Mouse (Mus musculus) heart, postnatal 10 days (tissue): ENCODE data around the gene Gm14406. TPM values are rescaled to one million over a fixed set of nuclear protein-coding genes. Genes with fewer than 3 reads are reported as not detected.
"Not testable (repeated sequence)": the region's sequence is repeated elsewhere in the genome, so short reads cannot be mapped to it uniquely, and the experiment has no call there.

Experiments used
- DNase-seq, 2 experiments: peaks; one replicate each; pipeline ENCODE4 v3.0.0; 2021
- intact Hi-C: fragments of 180-260 bp; cut with DNase I; formaldehyde crosslinking; loops from one replicate; pipeline ENCODE4 v1.15.1; 2025
- total RNA-seq, 2 experiments: library from RNA; stranded (reverse); gene quantifications; 2 replicates each; pipeline ENCODE4 v1.2.3; 2021

Gene Gm14406
- not detected for total RNA-seq

DNA sequence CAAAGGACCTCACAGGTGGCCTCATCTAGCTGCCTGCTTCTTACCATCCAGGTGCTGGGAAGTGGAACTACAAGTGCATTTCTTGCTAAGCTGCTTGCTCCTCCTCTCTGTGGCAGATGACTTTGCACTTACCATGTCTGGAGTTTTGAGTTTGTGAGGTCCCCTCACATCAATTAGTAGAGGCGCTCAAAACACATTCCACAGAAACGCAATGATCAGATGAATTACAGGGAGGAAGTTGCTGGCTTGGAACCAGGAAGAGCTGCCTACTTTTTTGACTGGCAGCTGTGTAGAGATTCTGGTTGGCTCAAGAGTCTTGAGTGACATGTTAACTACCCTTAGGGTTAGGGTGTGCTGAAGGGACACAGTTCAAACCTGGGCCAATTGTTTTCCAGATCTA lies at the start of gene Gm14406:
TSS of gene Gm14406 (minus strand) at position 213 of the 400 bp plus-strand sequence.
- intact Hi-C loops, DNase-seq: not testable (repeated sequence)

DNA sequence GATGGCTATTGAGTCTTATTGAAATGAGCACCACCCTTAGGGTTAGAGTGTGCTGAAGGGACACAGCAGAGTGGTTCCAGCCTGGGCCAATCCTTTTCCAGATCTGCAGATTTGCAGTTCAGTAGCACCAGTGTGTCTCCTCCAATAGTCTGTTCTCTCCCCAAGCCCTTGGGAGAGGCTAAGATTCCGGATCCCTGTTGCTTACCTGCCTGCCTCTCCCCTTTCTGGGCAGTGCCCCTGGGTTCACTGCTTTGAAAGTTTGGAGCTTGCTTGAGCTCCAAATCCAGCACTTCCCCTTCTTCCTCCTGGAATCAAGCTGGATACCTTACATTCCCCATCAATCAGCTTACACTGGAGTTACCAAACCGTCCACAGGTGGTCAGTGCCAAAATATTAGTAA lies 2.9 kb downstream of the Gm14406 start:
- intact Hi-C loops, DNase-seq: not testable (repeated sequence)

DNA sequence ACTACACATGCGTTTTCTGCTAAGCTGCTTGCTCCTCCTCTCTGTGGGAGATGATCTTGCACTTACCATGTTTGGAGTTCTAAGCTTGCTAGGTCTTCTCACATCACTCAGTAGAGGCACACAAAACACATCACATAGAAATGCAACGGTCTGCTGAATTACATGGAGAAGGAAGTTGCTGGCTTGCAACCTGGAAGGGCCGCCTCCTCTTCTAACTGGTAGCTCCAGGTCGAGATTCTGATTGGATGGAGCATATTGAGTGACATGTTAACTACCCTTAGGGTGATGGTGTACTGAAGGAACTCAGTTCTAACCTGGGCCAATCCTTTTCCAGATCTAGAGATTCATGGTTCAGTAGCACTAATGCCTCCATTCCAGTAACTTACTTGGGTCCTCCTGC lies 18.6 kb downstream of the Gm14406 start:
- intact Hi-C loops, result not testable (repeated sequence)

DNA sequence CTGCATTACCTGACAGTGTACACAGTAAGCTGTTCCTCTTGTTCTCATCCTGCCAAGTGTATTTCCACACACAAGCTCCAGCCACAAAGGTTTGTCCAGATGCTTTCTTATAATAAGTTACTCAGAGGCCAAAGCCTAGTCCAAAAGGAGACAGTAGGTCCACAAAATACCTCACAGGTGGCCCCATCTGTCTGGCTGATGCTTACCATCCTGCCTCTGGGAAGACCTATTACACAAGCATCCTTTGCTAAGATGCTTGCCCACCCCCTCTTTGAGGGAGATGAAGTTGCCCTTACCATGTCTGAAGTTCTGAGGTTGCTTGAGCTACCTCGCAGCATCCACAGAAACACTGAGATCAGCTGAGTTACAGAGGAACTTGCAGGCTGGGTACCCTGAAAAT lies 22.7 kb downstream of the Gm14406 start:
- intact Hi-C loops, result not testable (repeated sequence)

More for the DNA sequence above, 18.6 kb downstream of the Gm14406 start:
- not testable (repeated sequence) for DNase-seq

DNA sequence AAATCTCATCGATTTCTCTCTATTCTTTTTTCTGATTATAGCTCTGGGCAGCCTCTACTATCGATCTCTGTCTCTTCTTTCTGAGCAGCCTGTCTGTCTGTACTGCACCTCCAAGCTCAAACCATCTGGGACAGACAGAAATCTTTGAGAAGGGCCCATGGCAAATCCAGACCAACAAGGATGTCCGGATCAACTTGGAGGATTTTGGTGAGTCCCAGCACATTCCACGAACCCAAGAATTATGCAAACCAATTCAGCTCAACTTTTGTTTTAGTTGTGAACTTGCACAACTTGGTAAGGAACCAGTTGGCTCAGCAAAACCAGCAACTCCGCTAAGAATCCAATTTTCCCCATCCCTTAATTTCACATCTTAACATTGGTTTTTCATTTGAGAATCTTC lies 40.3 kb downstream of the Gm14406 start:
- DNase-seq, intact Hi-C loops: not testable (repeated sequence)

More for the DNA sequence above, 22.7 kb downstream of the Gm14406 start:
- DNase-seq, result not testable (repeated sequence)

DNA sequence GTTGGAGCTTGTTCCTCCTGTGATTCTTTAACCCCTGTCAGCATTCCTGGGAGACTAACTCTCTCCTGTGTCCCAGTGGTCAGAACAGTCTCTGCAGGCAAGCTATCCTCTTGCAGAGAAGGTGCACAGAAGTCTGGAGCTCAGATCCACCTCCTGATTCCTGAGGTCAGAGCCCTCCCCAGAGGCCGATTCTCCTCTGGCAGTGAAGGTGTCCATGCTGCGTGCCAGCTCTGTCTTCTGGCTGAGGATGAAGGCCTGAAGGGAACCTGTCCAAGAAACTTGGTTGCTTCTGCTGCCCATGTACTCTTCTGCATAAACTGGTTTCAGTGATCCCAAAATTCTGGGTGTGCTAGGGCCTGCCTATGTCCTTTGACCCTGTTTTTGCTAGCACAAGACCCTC lies 40.9 kb downstream of the Gm14406 start:
- intact Hi-C loops, DNase-seq: not testable (repeated sequence)

DNA sequence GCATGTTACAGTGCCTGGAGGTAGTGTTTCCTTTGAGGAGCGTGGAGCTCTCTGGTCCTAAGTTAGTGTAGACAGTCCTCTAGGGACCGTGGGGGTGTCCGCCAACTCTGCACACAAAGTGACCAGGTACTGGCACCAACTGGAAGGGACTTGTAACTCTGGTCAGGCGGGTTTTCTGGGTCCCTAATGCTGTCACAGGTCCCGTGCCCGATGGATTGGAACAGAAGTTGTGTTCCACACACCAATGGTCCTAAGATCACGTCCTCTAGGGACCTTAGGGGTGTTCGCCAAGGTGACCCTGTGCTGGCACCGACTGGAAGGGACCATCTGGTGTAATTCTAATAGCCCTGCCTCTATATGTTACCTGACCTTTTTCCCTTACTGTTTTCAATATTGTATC lies 42.1 kb downstream of the Gm14406 start:
- intact Hi-C loops, result no loop called here
- no peak for DNase-seq

DNA sequence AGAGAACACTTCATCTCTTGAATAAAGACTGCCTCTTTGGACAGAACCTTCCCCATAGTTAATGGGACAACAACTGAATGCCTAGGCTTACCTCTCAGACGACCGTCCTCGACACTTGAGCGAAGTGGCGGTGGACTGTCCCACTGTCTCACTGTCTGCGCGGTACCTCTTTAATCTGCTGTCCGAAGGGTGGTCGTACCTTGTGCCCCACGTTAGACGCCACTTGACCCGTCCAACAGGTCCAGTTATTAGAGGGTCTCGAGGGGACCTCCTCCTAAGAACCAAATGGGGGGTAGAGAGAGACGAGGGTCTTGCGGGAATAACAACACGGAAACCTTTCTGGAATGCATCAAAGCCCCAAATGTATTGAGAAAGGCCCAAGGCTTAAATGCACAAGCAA lies 53.8 kb downstream of the Gm14406 start:
- DNase-seq, intact Hi-C loops: not testable (repeated sequence)

DNA sequence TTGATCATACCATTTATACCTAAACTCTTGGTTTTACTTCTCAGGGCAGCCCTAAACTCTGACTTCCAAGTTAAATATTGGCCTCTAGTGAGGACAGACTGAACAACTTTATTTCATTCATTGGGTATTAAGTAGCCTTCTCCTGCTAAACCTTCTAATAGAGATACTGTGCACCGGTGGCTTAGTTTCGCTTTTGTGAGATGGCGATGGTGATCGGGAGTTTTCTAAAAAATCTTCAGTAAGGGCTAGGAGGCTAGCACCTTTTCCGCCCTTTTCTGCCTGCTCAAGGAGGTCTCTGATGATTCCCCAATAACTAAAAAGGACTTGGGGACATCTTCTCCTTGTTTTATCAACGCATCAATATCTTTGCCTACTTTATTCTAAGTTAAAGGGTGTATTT lies 54.3 kb downstream of the Gm14406 start:
- DNase-seq, intact Hi-C loops: not testable (repeated sequence)

DNA sequence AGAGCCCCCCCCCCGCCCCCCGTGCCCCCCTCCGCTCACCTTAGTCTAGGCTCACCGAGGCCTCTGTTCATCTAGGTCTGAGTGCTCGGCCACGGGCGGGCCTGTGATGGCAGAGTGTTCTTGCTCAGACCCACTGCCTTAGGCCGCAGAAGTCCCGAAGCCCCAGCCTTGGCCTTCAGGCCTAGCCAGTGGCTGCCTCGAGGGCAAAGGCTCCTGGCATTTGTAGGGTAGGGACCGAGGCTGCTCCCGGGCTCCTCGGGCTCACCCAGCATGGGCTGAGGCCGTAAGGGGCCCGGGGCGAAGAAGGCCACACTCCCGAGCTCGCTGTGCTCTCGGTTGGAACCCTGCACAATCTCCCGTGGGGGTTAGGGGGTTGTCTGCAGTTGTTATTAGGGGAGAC lies 54.9 kb downstream of the Gm14406 start:
- no peak for DNase-seq
- intact Hi-C loops, result no loop called here

DNA sequence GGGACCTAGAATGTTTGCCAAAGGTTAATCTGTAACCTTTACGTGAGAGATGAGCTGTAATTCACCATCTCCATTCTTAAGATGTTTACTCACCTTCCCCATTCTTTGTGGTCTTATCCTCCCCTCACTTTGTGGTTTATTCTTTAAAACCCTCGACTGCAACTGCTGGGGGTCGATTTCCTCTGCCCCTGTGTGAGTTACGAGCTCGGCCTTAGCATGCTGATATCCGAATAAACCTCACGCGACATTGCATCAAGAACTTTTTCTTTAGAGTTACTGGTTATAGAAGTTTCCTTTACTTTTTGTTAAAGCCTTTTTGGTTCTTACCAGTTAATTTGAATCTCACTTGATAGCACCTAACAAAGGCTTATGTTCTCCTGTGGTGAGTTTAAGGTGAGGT lies 58.0 kb downstream of the Gm14406 start:
- DNase-seq, result no peak
- intact Hi-C loops, result no loop called here

Other genes starting within 250 kb of the Gm14406 start
- 10 to 100 TPM; 12.4 to 14.6 TPM for gene Gm14418, start 179.9 kb downstream of the Gm14406 start, total RNA-seq
- gene Zfp970, start 113.5 kb downstream of the Gm14406 start, total RNA-seq, result 100 to 1,000 TPM in 1 of 2 experiments, 10 to 100 TPM in 1; 87.5 to 178 TPM
- 10 to 100 TPM; 41.0 to 49.2 TPM for gene Gm14403, start 80.0 kb downstream of the Gm14406 start, total RNA-seq
- 10 to 100 TPM; 13.4 to 14.2 TPM for gene Gm14322, start 181.1 kb upstream of the Gm14406 start, total RNA-seq